Mouse (Mus musculus): ENCODE measurements around the gene Mbtps1. TPM values are rescaled to one million over a fixed set of nuclear protein-coding genes. Genes with fewer than 3 reads are reported as not detected.
A peak's percentile ranks its signal among the peaks of the same experiment; 100 is the strongest.

Mbtps1 gene
- 100 to 1,000 TPM in 1 of 2 experiments, 10 to 100 TPM in 1; 89.2 to 106 TPM for total RNA-seq (2021)
- long read RNA-seq, experiment 1, full-length matches to known transcripts, result 6 of 41 reads
- long read RNA-seq, experiment 1, partial matches to known transcripts, result 22 of 41 reads
- long read RNA-seq, experiment 1, other reads (novel, unspliced or antisense), result 13 of 41 reads
- long read RNA-seq, experiment 2, full-length matches to known transcripts, result 13 of 25 reads
- long read RNA-seq, experiment 2, partial matches to known transcripts, result 10 of 25 reads
- long read RNA-seq, experiment 2, other reads (novel, unspliced or antisense), result 2 of 25 reads

DNA sequence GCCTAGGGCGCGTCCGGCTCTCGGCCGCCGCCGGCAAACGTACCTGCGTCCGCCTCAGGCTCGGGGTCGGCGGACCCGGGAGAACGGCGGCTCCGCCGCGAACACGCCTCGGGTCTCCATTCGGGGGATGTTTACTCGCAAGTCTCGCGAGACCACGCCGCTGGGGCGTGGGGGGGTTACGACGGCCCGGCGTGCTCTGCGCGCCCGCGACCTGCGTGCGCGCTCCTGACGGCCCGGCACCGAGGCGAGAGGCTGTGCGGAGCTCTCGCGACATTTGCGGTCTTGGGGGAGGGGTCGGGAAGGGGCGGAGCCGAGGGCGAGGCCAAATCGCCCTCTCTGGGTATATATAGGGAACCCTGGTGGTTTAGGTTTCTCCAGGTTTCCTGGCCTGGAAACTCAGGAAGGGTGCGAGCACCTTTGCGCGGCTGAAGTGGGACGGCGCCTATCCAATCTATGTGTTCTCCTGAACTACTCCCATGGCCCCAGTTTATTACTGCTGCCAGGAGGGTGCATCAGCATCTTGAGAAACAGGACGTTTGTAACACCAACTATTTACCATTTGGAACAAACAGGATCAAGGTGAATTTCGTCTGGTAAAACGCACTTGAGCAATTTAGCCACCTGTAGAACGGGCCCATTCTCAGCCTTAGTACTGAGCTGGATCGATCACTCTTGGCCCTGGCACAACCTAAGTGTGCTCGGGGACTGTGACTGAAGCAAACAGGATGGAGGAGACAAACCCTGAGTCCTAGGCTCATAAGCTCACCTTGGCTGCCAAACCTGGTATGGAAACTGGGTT lies at the start of gene Mbtps1:
Gene Mbtps1 (minus strand): TSS at position 133 of the 799 bp plus-strand sequence.
- peak; percentile 98 for DNase-seq

DNA sequence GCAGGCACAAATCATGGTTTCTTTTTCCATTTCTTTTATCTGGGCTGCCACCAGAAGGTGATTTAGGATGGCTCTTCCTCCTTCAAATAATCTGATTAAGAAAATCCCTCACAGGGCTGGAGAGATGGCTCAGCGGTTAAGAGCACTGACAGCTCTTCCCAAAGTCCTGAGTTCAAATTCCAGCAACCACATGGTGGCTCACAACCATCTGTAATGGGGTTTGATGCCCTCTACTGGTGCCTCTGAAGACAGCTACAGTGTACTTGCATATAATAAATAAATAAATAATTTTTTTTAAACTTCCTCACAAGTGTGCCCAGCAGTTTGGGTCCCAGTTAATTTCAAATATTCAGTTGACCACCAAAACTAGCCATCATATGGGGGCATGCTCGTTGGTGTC lies 47.7 kb upstream of the Mbtps1 start:
- DNase-seq, result no peak

DNA sequence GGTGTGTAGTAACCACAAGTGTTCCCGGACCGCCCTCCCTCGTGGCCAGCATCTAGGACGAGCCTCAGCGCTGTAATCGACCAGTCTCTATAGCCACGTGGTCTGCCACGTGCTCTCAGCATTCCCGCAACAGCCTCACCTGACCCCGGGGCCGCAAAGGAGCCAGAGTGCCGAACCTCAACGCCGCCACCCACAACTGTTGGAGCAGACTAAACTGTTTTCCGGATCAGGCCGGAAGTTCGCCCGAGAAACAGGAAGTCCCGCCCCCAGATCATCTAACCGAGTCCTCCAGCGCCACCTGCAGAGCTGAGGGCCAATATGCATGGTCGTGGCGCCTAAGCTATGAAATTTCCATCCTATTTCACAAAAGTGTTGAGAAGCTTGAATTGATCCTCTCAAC lies 46.5 kb upstream of the Mbtps1 start, which contains the start of gene Taf1c:
Gene Taf1c (minus strand): TSS at position 227 of the 400 bp plus-strand sequence.
- peak; percentile 94 for DNase-seq

DNA sequence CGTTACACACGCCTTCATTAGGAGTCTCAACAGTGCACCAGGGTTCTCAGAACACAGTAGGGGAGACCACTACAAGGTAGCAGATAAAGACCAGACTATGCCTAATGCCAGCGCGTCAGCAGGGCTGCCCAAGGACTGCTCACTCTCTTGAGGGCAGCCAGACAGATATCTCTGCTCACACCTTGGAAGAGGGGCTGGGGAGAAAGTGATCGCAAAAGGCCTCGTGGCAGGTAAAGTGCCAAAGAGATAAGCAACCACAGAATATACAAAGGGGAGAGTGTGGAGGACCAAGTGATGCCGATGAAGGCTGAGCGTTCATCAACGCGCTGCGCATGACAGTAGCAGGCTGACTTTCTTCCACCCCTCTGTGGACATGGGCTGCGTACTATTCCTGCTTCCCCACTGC lies 45.9 kb upstream of the Mbtps1 start:
- no peak for DNase-seq

DNA sequence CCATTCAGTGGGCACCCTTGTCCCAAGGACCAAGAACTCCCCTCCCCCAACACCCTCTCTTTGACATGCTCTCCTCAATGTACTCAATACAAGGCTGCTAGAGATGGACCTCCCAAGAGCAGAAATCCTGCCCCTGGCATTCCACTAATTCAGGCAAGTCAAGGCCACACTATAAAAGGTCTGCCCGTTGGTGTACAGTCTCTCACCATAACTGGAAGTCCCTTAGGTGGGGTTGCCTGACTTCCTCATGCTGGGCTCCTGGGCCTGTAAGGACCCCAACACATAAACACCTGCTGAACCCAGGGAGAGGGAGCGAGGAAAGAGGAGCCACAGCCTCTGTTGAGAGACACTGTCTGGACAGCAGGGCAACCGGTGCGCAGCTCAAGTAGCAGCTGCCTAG lies 45.2 kb upstream of the Mbtps1 start:
- peak in 1 of 2 experiments; percentile 29 for DNase-seq

DNA sequence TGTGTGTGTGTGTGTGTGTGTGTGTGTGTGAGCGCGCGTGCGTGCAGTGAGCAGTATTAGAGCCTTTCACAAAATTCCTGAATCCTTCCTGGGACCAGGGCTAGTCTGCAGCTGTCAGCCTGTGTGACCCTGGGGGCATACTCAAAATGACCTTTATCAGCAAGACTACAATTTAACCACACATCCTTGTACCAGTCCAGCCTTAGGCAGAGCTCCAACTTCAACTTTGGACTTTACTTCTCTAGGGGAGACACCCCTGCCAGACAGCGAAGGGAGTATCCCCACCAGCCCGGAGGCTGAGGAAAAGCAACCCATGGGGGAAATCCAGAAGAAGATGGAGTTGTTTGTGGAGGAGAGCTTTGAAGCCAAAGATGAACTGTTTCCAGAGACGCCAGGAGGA lies 32.9 kb upstream of the Mbtps1 start:
- no peak for DNase-seq

DNA sequence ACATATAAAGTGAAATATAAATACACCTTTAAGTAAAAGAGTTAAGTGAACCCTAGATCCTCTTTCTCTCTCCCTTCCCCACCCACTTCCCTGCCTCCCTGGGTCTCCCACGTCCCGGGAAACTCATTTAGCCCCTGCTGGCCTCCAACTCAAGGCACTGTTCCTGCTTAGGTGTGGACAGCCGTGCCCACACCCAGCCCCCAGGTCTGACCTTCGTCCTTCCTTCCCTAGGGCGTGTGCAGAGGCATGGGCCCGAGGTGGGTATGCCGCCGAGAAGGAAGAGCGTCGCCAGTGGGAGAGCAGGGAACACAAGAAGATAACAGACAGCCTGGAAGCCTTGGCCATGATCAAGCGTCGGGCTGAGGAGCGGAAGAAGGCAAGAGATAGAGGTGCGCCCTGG lies 31.8 kb upstream of the Mbtps1 start:
- DNase-seq, result no peak

DNA sequence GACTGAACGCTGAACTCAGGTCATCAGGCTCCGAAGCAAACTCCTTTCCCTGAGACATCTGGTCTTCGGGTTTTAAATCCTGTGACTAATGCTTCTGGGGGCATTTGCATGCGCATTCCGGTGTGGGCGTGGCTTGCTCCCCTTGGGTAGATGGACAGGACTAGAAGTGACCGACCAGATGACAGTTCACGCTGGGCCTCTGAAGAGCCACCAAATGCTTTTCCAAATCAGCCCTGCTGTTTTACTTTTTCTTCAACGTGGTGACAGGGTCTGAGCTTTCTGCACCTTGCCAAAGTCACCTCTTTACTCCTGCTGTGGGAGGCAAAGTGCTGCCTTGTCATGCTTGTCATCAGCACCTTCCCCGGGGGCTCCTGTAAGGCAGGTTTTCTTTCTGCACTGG lies 30.3 kb upstream of the Mbtps1 start:
- DNase-seq, result peak in 1 of 2 experiments; percentile 30

DNA sequence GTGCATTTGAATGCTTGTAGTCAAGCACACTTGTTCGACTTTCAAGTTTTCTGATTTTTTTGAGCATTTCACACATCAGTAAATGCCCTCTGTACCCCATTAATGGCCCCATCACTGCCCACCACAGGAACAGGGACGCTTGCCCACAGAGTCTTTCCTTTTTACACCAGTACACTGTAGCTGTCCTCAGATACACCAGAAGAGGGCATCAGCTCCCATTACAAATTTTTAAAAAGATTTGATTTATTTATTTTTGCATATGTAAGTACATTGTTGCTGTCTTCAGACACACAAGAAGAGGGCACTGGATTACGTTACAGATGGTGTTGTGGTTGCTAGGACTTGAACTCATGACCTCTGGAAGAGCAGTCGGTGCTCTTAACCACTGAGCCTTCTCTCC lies 29.8 kb upstream of the Mbtps1 start:
- no peak for DNase-seq

DNA sequence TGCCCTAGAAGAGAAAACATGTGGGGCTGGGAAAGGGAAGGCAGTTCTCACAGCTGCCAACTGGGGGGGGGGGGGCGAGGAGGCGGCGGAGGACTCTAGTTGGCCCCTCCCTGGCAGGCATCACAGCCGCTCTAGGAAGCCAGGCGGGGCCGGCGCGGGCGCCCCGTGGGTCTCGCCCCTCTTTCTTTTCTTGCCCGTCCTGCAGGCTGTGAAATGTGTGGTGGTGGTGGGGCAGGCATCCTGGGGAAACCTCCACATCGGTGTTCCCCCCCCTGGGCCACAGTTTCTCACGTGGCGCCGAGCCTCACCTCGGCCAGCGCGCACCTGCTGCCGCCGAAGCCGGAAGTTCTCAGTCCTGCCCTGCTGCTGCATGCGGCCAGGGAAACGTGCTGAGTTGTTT lies 27.4 kb upstream of the Mbtps1 start:
- DNase-seq, result no peak

DNA sequence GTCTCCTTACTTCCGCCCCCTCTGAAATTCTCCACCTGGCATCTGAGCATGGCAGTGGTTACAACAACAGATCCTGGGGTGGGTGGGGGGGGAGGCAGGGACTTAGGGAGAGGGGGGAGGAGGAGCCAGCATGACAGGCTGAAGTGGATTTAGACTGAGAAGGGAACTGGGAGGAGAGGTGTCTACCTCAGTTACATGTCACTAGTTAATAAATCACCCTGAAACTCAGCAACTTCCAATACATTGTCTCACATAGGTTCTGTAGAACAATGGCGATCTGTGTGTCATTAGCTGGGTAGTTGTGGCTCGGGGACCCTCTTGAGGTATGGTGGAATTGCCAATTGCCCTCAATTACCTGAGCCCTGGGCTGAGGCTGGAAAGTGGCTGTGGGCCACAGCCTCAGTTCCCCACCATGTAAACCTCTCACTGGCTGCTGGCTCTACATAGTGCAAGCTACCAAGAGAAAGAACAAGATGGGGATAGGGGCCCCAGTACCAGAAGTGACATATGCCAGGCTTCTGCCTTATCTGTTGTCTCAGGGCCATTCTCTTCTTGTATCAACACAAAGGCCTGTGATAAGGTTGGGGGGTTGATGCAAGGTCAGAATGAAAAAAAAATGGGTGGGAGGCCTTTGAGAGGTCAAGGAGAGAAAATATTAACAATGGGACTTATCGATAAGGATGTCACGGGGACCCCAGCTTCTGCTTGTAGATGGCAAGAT lies 22.1 kb upstream of the Mbtps1 start:
- DNase-seq, result no peak

DNA sequence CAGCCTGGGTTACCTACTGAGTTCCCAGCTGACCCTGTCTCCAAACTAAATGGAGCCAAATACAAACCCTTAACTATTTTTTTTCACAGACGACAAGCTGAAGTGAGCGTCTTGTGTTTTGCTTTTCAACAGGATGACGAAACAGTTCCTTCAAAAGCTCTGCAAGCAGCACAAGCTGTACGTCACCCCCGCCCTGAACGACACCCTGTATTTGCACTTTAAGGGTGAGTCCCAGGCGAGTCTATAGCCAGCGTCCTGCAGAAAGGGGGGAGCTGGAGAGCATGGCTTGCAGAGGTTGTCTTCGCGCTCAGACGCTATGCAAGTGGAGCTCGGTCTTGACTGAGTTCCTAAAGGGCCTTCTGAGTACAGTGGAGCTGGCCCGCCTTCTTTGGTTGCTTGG lies 20.6 kb upstream of the Mbtps1 start:
- no peak for DNase-seq

DNA sequence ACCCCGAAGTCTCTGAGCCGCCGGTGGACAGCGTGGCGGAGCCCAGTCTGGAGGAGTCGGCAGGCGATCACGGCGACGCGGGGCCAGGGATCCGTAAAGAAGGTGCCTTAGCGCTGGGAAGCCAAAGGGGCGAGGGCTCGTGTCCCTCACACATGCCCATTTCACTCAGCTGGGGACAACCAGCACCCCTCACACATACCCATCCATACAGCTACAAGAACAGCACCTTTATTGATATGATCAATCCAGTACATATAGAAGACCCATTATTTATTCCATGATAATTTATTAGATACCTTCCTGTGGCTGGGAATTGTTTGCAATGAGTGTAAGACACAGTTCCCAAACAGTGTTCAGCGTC lies 16.8 kb upstream of the Mbtps1 start:
- no peak for DNase-seq

DNA sequence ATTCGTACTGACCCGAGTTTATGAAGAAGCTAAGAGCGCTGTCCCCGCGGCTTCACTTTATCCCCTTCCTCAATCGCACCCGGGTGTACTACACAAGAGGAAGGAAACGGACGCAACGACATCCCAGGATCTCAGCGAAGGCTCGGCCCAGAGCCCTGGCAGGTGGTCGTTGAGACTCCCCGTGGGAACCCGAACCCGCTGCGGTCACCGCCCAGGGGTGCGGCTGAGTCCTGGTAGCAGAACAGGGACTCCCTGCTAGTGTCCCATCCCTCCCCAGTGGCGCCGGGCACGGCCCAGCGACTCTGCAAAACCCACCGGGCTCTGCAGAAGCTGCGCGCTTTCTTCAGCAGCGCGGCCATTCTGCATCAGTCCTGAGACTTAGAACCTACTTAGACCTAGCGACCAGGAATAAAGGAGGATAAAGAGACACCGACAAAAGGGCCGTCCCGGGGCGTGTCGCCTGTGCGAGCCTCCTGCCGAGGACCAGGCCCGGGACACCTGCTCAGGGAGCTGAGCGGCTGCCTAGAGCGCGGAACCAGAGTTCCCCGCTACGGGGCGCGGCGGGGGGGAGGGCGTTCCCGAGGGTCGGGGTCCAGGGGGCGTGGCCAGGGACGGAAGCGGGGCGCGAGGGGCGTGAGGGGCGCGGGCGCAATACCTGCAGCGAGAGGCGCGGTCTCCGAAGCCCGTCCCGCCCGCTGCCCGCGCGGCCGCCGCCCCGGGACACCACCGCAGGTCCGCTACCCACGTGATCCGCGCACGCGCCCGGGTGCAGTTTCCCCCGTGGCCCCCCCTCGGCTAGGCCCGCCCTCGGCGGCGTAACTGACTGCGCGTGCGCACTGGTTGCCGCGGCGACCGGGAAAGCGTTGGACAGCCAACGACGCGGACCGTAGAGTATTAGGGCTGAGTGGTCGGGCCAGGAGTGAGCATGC lies 16.2 kb upstream of the Mbtps1 start, which contains the start of the genes Hsdl1 and Dnaaf1:
Gene Hsdl1 (minus strand): TSS at position 747 of the 929 bp plus-strand sequence.
Gene Dnaaf1 (plus strand): TSS at position 799 of the 929 bp plus-strand sequence.
- DNase-seq, result peak; percentile 98 to 99

DNA sequence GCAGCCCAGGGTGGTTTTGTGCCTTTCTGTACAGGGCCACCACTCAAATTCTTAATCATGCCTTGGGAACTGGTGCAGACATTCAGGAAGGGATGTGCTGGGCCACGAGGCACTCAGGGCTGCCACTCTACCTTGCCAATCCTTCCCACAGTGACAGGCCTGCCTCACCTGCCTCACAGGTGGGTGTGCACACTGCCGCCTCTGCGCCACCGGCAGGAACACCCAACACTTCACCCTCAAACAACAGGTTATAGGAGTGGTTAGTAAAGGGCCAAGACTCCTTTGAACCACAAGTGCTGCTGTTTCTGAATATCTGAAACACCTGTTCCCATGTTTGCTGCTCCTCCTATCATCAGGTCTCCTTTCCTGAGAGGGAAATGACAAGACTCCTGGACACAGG lies 13.9 kb upstream of the Mbtps1 start:
- DNase-seq, result no peak

DNA sequence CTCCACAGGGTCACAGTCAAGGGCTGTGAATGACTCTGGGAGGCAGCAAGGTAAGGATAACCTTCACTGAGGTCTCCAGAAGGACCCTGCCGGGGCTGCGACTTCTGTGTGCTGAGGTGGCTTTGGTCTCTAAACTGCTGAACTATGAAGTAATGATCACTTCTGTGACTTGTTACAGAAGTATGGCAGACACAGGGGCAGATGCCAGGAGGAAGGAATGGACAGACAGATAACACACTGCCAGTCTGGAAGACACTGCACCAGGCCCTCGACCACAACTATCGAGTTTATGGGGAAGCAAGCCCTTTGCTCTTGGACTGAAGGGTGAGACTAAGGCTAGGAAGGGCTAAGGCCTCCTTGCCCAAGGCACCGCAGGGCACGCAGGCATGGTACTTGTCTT lies 12.6 kb upstream of the Mbtps1 start:
- DNase-seq, result no peak

DNA sequence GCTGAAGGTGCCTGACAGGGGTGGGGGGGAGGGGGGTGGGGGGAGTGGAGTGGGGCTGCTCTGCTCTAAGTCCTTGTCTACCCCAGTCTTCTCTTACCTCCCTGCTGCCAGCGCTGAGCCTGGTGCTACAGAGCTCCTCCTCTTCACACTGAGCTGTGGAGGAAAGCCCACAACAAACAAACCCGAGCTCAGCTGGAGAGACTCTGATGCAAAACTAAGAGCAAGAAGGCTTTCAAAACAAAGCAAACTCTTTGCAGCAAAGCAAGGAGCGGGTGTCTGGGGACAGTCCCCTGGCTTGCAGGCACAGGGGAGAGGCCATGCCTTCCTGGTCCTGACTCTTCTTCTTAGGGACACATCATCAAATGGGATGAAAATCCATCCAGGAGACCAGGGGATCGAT lies 11.3 kb upstream of the Mbtps1 start:
- DNase-seq, result no peak

DNA sequence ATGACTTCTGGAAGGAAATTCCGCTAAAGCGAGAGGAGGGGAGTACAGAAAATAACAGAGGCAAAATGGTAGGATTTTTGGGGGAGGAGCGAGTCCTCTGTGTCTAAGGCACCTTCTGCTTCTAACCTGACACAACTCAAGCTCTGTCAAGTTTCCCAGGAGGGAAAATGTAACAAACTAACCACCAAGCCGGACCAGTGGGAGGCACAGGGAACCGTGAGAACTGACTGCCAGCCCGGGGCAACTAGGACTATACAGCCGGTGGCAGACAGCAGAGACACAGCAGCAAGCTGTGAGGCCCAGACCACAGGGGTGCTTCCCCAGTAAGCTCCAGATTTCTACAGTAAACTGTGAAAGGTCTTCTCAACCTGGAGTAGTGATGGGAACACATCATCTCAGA lies 10.4 kb upstream of the Mbtps1 start:
- no peak for DNase-seq

DNA sequence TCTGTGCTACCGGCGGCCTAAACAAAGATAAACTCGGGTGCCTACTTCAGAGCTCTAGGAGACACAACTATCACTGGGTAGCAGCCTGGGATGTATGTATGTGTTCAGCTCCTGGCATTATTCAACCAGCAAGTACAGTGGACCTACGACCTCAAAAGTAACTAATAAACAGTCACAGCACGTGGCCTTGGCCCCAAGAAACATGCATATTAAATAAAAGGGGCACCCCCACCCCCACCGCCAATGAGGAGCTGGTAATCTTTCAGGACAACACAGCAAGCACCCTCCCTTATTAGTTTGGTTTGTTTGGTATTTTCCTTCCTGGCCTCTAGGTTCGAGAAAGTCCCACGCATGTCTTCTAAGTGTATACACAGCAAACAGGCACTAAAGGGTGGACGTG lies 9.7 kb upstream of the Mbtps1 start:
- no peak for DNase-seq

DNA sequence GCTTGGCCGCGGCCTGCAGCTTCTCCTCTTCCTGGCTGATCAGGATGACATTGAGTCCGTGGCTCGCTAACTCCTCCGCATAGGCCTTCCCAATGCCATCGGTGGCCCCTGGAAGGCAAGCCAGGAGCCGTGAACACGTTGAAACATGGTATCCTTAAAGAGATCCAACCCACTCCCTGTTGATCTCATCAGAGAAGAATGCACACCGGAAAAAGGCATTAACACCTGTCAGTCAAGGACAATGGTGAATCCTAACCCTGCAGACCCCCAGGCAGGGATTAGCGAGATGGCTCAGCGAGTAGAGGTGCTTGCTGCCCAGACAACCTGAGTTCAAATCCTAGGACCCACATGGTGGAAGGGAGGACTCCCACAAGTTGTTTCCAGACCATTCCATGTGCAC lies 7.8 kb upstream of the Mbtps1 start:
- DNase-seq, result no peak

DNA sequence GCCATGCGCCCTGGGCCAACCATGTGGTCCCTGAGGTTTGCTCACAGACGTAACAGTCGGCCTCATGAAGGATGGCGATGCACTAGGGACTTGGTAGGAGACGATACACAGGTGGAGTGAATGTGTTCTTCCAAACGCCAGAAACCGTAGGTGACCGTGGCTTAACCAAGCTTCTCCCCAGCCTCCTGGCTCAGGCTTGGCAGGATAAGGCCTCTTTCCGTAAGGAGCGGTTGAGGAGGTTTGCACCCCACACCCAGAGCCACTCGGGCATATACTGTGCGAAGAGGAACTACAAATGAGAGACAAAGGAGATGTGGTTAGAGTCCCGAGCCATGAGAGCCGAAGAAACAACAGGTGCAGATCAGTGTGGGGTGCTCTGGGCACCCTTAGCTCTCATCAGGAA lies 5.3 kb upstream of the Mbtps1 start:
- DNase-seq, result no peak

DNA sequence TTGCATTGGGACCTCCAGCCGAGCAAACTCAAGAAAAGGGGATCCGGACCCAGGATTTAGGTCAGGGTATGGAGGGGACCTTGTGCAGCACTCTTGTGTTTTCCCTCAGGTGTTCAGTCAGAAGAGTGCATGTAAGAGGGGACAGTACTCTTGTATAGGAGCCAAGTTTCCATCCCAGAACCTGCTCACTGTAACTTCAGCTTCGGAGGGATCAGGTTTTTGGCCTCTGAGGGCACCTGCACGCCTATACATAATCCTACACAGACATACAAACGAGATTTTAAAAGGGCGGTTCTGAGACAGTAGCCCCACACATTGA lies 826 bp upstream of the Mbtps1 start:
- DNase-seq, result no peak

Measured in adrenal gland, postnatal 36 days (tissue).